Mouse (Mus musculus) cerebellum, postnatal 4 days (tissue): Measurements from ENCODE around the gene Gabbr2.
A peak's percentile ranks its signal among the peaks of the same experiment; 100 is the strongest.

Experiments used
- DNase-seq, 2 experiments: peaks; one replicate each; pipeline ENCODE4 v3.0.0; 2022; ENCODE audit warnings: low spot score in 2 of 2, mixed read lengths in 1 of 2

Gene Gabbr2

DNA sequence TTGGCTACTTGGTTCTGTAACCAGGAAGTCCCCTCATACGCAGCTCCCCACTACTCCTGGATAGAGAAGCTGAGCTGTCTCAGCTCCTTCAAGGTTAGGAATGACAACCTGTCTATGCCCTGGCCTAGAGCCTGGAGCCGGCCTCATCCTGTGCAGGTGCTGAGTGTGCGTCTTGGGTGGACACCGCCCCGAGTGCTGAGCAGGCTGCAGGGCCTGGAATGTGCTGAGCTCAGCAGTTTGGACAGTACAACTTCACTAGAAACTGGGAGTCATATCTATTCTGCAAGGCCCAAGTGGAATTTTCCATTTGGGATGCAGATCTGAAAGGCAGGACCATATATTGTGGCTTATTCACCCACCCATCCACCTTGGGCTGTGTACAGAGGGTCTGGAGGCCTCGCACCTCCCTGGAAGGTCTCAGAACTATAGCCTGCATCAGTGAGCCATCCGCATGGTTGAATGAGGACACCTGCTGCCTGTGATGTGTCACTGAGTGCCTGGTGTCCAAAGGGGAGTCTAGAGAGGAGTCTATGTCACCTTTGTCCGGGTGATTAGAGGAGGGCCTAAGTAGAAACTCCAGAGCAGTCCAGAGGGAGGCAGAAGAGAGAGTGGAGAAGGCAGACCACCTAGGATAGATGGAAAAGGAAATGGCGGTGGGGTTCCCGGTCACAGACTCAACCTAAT, 165.7 kb downstream of the Gabbr2 start:
- DNase-seq, result no peak

DNA sequence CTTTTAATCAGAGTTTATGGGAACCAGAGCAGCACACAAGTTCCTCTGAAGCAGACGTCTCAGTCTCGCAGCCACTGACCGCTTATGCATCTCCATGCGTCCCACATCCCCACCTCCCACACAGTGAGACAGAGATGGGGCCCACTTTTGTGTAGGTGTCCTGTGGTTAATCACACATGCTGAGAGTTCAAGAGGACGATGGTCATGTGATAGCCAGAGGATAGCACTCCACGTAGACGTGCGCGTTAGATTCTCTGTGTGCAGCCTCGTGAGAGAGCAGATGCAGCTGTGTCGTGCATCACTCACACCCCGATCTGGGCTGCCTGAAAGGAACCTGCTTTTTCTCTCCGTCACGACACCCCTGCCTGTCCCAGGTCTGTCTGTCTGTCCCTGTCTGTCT, 167.9 kb downstream of the Gabbr2 start:
- no peak for DNase-seq

DNA sequence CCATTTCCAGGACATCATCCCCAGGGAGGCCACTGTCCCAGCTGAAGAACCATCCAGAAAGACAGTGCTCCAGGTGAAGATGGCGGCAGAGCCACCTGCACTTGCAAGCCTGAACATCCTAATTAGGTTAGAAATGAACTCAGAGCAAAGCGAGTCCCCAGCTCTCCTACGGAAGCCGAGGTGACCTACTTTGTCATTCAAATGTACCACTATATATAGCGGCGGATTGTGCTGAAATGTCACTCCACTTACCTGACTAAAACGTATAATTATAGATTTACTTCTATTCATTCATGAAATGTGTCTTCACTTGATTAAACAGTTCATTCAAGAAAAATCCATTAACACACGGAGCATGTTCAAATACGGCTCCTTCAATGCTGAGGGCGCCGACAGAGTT, 170.0 kb downstream of the Gabbr2 start:
- DNase-seq, result no peak

DNA sequence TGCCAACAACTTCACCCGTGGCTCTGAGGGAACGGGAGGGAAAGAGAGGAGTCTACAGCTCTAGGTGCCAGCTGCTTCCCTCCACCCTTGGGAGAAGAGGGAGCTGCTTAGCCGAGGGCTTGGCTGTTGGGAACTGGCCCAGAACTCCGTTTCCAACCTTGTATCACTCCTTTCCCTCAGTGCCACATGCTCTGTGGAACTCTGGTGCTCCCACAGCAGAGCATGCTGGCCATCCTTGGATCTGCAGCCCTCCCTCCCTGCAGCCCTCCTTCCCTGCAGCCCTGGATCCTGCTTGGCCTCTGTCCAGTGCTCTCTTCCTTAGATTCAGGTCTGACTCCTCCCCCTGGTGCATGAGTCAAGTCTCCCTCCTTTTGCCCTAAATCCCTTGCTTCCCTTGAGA, 176.7 kb downstream of the Gabbr2 start:
- DNase-seq, result no peak

DNA sequence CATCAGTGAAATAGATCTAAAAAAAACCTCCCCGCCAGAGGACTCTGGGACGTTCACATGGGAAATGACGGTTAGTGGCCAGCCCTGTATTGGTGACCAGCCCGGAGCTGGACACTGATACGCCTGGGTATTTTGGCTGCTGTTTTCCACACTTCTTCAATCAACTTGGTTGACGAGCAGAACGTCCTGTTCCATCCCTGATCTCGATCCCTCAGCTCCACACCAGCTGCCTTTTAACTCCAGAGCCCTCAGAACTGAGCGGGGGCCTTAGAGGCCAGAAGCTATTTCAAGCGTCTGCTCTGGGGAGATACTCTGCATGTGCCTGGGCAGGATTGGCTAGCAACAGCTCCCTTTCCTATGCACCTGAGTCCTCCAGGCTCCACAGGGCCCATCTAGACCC, 177.4 kb downstream of the Gabbr2 start:
- DNase-seq, result no peak

DNA sequence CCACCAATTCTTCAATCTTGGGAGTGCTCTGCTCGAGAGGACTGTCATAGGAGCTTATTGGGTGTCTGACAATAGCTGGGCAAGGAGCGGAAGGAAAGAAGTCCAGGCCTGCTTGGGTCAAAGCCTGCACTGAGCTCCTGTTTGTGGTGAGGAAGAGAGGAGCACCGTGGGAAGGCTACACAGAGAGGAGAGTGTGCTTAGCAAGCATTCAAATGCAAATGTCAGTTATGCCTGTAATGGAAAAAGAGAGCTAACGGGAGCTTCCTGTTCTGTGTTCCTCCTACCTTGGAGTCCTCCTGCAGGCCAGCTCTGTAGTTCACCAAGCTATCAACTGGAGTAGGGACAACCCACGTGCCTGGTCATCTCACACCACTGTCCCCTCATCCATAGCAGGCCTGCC, 180.5 kb downstream of the Gabbr2 start:
- DNase-seq, result no peak

DNA sequence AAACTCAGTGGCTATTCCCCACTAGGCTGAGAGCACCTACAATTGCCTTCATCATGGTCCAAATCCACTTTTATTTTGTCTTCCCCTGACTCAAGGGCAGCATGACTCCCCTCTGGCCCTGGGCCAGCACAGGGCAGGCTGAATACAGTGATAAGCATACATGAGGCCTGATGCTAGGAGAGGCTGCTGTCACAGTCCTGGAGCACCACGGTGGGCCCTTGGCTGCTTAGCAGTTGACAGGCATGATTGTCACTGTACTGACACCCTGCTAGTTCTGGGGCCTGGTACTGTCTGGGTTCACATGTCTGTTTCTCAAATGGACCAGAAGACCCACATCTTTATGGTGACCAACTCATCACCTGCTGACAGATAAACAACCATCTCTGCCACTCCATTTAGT, 184.8 kb downstream of the Gabbr2 start:
- no peak for DNase-seq

DNA sequence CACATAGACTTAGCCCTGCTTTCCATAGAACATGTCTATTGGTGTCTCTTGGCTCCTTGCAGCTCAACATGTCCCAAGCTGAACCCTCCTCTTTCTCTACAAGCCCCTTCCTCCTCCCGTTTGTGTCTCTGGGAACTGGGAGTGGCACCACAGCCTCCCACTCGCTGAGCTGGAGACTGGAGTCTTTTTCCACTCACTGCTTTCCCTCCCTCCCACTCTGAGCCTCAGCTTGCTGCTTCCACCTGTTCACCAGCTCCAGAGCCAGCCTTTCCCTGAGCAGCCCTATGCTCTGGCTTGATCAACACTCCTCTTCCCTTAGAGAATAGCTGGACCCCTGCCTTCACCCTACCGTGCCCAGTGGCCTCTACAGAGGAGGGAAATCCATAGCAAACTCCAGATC, 185.8 kb downstream of the Gabbr2 start:
- DNase-seq, result no peak

DNA sequence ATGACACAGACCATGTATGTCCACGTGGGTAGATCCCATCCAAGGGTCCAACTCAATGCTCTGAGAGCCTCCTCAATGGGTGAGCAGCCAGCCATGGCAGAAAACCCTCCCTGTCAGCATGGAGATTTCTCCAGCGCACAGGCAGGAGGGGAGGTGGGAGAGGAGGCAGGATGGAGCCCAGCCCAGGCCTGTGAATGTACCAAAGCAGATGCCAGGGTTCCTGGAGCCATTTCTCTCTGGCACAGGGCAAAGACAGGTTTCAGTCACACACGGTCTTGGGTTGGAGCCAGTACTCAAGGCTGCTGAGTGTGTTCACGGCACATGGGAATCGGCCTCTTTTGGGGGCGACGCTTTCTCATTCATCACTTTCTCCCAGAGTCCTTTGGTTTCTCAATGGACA, 189.3 kb downstream of the Gabbr2 start:
- no peak for DNase-seq

DNA sequence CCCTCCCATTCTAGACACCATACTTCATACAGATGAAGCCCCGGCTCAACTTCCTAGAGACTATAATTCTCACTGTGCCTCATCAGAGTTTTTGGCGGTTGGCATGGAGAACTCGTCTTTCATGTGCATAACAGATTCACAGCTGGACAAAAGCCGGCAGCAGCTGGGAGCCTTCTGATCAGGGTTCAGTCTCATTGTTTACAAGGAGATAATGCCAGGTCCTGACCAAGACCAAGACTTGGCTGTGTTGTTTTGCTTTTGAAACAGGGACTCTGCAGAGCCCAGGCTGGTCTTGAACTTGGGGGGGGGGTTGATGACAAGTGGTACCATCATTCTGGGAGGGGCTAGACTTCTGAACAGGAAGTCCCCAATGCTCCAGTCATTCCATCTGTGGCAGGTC, 191.8 kb downstream of the Gabbr2 start:
- no peak for DNase-seq

DNA sequence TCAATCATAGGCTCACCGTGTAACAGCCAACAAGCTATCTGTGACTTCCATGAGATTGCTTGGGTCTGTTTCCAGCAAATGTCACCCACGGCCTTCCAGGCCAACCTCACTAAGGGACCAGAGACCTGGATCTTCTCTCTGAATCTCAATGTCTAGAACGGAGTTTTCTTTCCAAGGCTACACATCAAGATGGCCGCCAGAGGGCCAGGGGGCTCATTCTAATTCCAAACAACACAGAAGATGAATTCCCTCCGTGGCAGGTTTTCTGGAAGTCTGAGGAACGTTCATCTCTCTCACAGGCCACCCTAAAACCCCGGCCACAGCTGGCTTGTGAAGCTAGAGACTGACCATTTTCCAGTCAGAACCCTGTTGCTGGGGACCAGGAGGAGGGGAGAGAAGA, 196.0 kb downstream of the Gabbr2 start:
- DNase-seq, result peak in 1 of 2 experiments; percentile 39

DNA sequence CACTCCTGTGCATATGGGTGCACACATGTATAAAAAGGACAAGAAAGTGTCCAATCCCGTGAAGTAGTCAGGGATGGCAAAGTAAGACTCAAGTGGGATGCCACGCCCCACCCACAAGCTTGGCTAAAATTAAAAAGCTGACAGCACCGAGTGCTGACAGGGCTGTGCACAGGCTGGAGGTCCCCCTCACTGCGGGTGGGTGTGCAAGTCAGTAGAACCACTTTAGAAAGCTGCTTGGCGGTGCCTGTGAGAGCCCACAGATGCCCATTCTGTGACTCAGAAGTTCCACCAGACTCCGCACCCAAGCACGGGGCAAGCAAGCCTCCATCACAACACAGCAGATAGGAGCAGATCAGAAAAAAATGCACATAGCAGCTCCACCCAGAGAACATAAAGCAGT, 197.1 kb downstream of the Gabbr2 start:
- no peak for DNase-seq

DNA sequence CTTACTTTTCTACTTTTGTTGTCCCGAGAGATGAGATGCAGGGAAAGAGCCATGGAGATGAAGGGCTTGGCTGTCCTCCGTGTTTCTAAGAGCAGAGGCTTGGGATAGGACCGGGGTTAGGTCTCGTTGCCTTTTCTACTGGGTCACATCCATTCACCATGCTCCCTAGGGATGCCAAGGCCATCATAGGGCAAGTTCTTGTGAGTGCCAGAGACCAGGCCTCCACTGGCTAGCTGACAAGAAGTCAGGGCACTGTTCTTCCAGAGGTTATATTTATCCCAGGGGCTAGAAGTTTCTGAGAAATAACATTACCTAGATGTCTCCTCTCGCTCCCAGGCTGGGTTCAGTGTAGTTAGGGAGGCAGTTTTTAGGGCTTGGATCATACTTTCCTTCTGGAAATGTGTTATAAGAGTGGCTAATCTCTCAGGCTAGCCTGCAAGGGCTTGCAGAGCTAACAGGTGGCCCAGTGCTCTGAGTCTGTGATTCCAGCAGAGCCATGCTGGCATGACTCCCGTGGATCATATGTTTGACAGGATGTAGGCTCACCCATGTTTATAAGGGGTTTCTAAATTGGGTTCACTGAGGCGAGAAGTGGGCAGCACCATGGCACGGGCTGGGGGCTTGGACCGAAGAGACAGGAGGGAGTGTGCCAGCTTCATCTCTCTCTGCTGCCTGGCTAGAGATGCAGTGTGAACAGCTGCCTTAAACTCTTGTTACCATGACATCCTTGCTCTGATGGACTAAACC, 199.2 kb downstream of the Gabbr2 start:
- DNase-seq, result peak in 1 of 2 experiments; percentile 67

DNA sequence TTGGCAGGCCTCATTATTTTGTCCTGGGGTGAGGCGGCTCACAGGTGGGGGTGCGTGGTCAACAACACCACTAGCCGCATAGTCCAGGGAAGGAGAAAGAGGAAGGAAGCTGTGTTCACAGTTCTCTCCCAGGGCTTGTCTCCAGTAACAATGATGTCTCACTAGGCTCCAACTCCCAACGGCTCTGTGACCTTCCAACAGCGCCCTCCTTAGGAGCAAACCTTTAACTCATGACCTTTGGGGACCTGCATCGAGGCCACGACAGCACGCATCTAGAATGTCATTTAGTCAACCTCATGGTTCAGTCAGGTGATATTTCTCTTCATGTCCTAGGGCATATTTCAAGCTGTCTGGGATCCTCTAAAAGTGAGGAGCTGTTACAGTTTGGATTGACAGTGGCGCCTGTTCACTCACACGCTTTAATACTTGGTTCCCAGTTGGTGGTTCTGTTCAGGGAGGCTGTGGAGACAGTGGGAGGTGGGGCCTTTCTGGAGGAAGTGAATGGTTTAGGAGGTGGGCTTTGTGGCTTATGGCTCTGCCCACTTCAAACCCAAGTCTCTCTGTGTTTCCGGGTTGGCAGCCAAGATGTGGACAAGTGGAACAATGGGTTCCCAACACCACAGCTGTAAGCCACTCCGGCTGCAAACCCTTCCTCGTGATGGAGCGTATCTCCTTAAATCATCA, 200.3 kb downstream of the Gabbr2 start:
- DNase-seq, result no peak

DNA sequence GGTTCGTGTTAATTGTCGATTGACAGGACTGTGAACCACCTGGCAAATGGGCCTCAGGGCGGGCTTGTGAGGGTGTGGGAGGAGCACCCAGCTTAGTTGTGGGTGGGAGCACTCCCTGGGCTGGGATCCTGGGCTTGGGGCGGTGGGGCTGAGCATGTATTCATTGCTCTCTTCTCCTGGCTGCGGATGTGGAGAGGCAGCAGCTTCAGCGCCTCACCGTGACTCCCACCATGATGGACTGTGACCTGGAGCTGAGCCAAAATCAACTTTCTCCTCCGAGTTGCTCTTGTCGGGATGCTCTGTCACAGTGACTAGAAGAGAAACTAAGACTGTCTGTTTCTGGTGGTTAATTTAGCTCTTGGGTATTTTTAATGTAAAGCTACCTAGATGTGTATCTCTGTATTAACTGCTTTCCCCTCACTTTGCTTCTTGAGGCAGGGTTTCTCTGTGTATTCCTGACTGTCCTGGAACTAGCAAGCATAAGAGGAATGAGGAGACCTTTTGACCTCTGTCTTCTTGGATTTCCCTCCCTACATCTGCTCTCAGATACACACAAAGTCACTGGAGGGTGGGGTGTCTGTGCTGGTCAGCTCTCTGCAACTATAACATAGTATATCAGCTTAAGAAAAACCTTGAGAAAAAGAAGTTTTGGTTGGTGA, 200.9 kb downstream of the Gabbr2 start:
- DNase-seq, result no peak

DNA sequence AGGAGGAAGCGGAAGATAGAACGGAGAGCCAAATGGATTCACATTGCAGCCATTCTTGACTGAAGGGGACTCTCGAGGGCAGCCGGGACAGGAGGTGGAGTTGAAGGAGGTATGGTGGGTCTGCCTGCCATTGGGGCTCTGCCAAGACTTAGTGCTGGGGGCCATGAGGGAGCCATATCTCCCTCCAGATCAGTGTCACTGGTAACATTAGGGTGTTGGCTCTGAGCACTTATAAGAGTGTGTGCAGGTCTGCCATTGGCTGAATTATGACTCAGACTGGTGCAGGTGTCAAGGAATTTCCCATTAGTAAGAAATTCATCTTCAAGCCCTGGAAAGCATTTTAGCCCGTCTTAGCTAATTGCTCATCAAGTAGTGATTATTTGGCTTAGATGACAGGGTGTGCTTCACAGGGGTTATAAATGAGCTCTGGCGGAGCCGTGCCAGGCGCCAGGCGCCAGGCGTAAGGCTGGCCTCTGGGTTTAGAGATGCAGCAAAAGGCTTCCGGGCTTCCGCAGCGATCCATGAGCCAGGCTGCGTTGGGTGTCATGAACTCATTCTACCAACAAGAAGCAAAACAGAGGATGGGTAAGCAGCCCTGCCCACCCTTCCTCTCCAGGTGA, 207.1 kb downstream of the Gabbr2 start:
- no peak for DNase-seq

DNA sequence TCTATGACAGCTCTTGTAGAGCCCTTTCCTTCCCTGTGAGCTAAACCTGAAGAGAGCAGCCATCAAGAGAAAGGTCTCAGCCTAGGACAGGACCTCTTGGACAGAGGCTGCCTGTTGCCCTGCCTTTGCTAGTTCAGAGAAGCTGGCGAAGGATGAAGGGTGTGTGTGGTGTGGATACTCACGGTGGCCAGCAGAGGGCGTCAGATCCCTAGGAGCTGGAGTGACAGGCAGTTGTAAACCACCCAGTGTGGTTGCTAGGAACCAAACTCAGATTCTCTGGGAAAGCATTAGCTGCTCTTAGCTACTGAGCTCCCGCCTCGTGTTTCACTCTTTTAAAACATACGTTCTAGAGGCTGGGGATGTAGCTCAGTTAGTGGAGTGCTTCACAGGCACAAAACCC, 210.6 kb downstream of the Gabbr2 start:
- no peak for DNase-seq

DNA sequence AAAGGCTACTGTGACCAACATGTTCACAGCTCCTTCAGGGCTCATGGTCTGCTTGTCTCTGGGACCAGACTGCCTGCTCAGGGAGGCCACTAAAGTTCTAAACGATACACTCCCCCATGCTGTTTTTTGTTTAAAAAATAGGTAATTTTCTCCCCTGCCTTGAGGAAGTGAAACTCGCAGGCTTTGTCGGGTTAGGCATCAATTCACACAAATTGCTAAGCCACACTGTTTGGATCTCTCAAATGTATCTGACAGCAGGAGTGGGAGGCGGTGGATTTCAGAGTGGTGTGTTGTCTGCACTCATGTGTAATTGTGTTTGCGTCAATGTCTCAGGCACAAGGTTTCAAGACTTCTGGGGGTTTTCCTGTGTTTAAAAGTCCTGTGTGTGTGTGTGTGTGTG, 215.7 kb downstream of the Gabbr2 start:
- no peak for DNase-seq

DNA sequence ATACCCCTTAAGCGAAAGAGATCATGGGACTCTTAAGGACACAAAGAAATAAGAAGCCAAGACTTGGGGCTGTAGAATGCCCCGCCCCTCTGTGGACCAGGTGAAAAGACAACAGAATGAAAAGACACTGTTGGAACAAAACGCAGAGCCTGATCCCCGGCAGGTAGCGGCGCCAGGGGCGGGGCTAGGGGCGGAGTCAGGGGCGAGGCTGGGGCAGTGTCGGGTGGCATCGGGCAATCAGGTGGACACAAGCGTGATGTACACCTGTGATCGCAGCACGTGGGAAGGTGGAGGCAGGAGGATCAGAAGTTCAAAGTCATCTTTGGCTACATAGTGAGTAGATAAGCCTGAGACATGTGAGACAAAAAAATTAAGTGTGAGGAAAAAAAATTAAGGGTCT, 217.0 kb downstream of the Gabbr2 start:
- no peak for DNase-seq

DNA sequence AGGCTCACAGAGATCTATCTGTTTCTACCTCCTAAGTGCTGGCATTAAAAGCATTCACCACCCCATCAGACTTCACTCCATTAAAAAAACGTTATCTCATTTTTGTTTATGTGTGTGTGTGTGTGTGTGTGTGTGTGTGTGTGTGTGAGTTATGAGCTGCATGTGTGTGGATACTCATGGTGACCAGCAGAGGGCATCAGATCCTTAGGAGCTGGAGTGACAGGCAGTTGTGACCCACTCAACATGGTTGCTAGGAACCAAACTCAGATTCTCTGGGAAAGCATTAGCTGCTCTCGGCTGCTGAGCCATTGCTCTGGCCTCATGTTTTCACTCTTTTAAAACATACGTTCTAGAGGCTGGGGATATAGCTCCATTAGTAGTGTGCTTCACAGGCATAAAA, 218.4 kb downstream of the Gabbr2 start:
- no peak for DNase-seq

DNA sequence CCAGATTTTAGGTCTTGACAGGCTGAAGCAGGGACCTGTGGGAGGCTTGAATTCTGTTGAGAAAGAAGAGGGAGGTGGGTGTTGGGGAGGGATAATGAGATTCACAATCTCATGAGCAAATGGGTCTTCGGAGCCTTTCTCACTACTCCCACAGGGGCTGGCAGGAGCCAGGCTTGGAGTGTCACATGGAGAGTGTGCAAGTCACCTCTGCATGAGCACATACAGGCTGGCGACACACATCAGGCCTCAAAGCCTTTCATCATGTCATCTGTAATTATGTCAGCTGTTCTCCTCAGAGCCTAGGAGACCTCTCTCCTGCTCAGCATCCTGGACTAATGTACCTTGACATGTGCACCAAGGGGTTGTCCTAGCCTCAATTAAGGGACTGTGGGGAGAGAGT, 219.1 kb downstream of the Gabbr2 start:
- DNase-seq, result no peak

DNA sequence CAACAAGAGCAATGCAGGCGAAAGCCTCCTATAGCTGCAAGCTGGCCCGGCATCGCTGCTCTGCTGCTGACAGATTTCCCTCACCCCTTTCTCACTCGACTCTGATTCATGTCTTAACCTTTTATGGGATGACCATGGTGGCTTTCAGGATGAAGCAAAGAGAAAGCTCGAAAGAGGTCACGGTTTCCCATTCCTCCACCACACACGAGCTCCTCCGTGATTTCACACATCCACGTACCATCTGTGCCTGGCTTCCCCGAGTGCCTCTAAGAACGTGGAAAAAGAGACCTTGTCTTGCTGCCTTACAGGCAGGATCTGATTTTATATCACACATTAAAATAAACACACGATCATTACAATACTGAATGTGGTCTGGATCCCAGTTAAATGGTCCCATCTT, 220.6 kb downstream of the Gabbr2 start:
- DNase-seq, result no peak
